Mouse (Mus musculus): Measurements from ENCODE around the gene Ifi35. TPM values are rescaled to one million over a fixed set of nuclear protein-coding genes. Genes with fewer than 3 reads are reported as not detected.

Ifi35 gene
- polyA plus RNA-seq, 1 experiment from 2014 or later: 23.0 TPM

GRCm38 (mm10) chr11:101450394-101450793 is 2.2 kb downstream of the Ifi35 start:
- H3K27me3 ChIP-seq (ENCODE audit: control insufficient read depth, insufficient read depth, low read length): no peaks in the 10 kb centered on the region
- peaks cover 4% of the 10 kb centered on the region; the same call in 1 of the 2 replicates for H3K36me3 ChIP-seq (ENCODE audit: control insufficient read depth, insufficient read depth, low read length)
- H3K4me1 ChIP-seq (ENCODE audit: control insufficient read depth, insufficient read depth, low read length): peaks cover 2% of the 10 kb centered on the region; the same call in 1 of the 2 replicates
- no peak overlapping the region for H3K27ac ChIP-seq (ENCODE audit: low read length)
- H3K9ac ChIP-seq (replicated peaks; ENCODE audit: low read depth, low read length): no peak overlapping the region
- no peaks in the 10 kb centered on the region for H3K9me3 ChIP-seq (ENCODE audit: control insufficient read depth, low read depth, low read length)
- H3K4me2 ChIP-seq (replicated peaks; ENCODE audit: low read depth, low read length): no peak overlapping the region
- WGBS: 84% methylated on average over 3 of the region's 3 CpGs
- H3K4me3 ChIP-seq (ENCODE audit: low read depth, low read length): no peak overlapping the region
- no peak for ATAC-seq (ENCODE audit: insufficient number of reproducible peaks, insufficient read depth, low FRiP score, low read depth)

- peaks cover 2% of the 10 kb centered on the region; the same call in 1 of the 2 replicates for H3K4me1 ChIP-seq (ENCODE audit: control insufficient read depth, insufficient read depth, low read length)
- no peak overlapping the region for H3K4me3 ChIP-seq (ENCODE audit: low read depth, low read length)
- H3K9me3 ChIP-seq (ENCODE audit: control insufficient read depth, low read depth, low read length): no peaks in the 10 kb centered on the region
- H3K36me3 ChIP-seq (ENCODE audit: control insufficient read depth, insufficient read depth, low read length): no peaks in the 10 kb centered on the region
- no peak overlapping the region for H3K9ac ChIP-seq (replicated peaks; ENCODE audit: low read depth, low read length)
- H3K27me3 ChIP-seq (ENCODE audit: control insufficient read depth, insufficient read depth, low read length): no peaks in the 10 kb centered on the region
- no peak overlapping the region for H3K27ac ChIP-seq (ENCODE audit: low read length)
- ATAC-seq (ENCODE audit: insufficient number of reproducible peaks, insufficient read depth, low FRiP score, low read depth): no peak
- no peak overlapping the region for H3K4me2 ChIP-seq (replicated peaks; ENCODE audit: low read depth, low read length)
- WGBS: 91% methylated on average over 10 of the region's 10 CpGs
Measured at GRCm38 (mm10) chr11:101451536-101451935, 3.3 kb downstream of the Ifi35 start.

GRCm38 (mm10) chr11:101452093-101452774 is 4.0 kb downstream of the Ifi35 start:
- no peak overlapping the region for H3K4me2 ChIP-seq (replicated peaks; ENCODE audit: low read depth, low read length)
- WGBS: 67% methylated on average over 10 of the region's 10 CpGs
- H3K4me3 ChIP-seq (ENCODE audit: low read depth, low read length): no peak overlapping the region
- peaks cover 2% of the 10 kb centered on the region; the same call in 1 of the 2 replicates for H3K4me1 ChIP-seq (ENCODE audit: control insufficient read depth, insufficient read depth, low read length)
- H3K27me3 ChIP-seq (ENCODE audit: control insufficient read depth, insufficient read depth, low read length): no peaks in the 10 kb centered on the region
- no peak overlapping the region for H3K27ac ChIP-seq (ENCODE audit: low read length)
- H3K36me3 ChIP-seq (ENCODE audit: control insufficient read depth, insufficient read depth, low read length): no peaks in the 10 kb centered on the region; the same call in 1 of the 2 replicates
- no peak for ATAC-seq (ENCODE audit: insufficient number of reproducible peaks, insufficient read depth, low FRiP score, low read depth)
- H3K9ac ChIP-seq (replicated peaks; ENCODE audit: low read depth, low read length): no peak overlapping the region
- H3K9me3 ChIP-seq (ENCODE audit: control insufficient read depth, low read depth, low read length): no peaks in the 10 kb centered on the region

GRCm38 (mm10) chr11:101454702-101455101 is 6.5 kb downstream of the Ifi35 start:
- no peaks in the 10 kb centered on the region for H3K9me3 ChIP-seq (ENCODE audit: control insufficient read depth, low read depth, low read length)
- peaks cover 12% of the 10 kb centered on the region for H3K4me1 ChIP-seq (ENCODE audit: control insufficient read depth, insufficient read depth, low read length)
- no peak overlapping the region for H3K27ac ChIP-seq (ENCODE audit: low read length)
- peaks cover 4% of the 10 kb centered on the region; the same call in 1 of the 2 replicates for H3K36me3 ChIP-seq (ENCODE audit: control insufficient read depth, insufficient read depth, low read length)
- H3K4me2 ChIP-seq (replicated peaks; ENCODE audit: low read depth, low read length): no peak overlapping the region
- ATAC-seq (ENCODE audit: insufficient number of reproducible peaks, insufficient read depth, low FRiP score, low read depth): no peak
- H3K4me3 ChIP-seq (ENCODE audit: low read depth, low read length): no peak overlapping the region
- H3K9ac ChIP-seq (replicated peaks; ENCODE audit: low read depth, low read length): no peak overlapping the region
- H3K27me3 ChIP-seq (ENCODE audit: control insufficient read depth, insufficient read depth, low read length): no peaks in the 10 kb centered on the region
- WGBS: 73% methylated on average over 6 of the region's 6 CpGs

- no peaks in the 10 kb centered on the region for H3K27me3 ChIP-seq (ENCODE audit: control insufficient read depth, insufficient read depth, low read length)
- H3K36me3 ChIP-seq (ENCODE audit: control insufficient read depth, insufficient read depth, low read length): peaks cover 12% of the 10 kb centered on the region
- no peaks in the 10 kb centered on the region for H3K9me3 ChIP-seq (ENCODE audit: control insufficient read depth, low read depth, low read length)
- ATAC-seq (ENCODE audit: insufficient number of reproducible peaks, insufficient read depth, low FRiP score, low read depth): no peak
- H3K4me1 ChIP-seq (ENCODE audit: control insufficient read depth, insufficient read depth, low read length): peaks cover 16% of the 10 kb centered on the region
- H3K9ac ChIP-seq (replicated peaks; ENCODE audit: low read depth, low read length): no peak overlapping the region
- H3K4me3 ChIP-seq (ENCODE audit: low read depth, low read length): no peak overlapping the region
- H3K4me2 ChIP-seq (replicated peaks; ENCODE audit: low read depth, low read length): no peak overlapping the region
- H3K27ac ChIP-seq (ENCODE audit: low read length): no peak overlapping the region
- WGBS: 76% methylated on average over 7 of the region's 7 CpGs
Measured at GRCm38 (mm10) chr11:101455627-101456026, 7.4 kb downstream of the Ifi35 start.

- Histone ChIP-seq H3K9ac (replicated peaks; ENCODE audit: low read depth, low read length) (no peak overlapping the region), H3K4me3 (ENCODE audit: low read depth, low read length) (no peak overlapping the region), H3K27ac (ENCODE audit: low read length) (no peak overlapping the region), H3K4me1 (ENCODE audit: control insufficient read depth, insufficient read depth, low read length) (peaks cover 21% of the 10 kb centered on the region), H3K4me2 (replicated peaks; ENCODE audit: low read depth, low read length) (no peak overlapping the region), H3K27me3 (ENCODE audit: control insufficient read depth, insufficient read depth, low read length) (no peaks in the 10 kb centered on the region), H3K36me3 (ENCODE audit: control insufficient read depth, insufficient read depth, low read length) (peaks cover 17% of the 10 kb centered on the region), H3K9me3 (ENCODE audit: control insufficient read depth, low read depth, low read length) (no peaks in the 10 kb centered on the region)
- ATAC-seq (ENCODE audit: insufficient number of reproducible peaks, insufficient read depth, low FRiP score, low read depth): no peak
- 87% methylated on average over 9 of the region's 9 CpGs for WGBS
Measured at GRCm38 (mm10) chr11:101457631-101458030, 9.4 kb downstream of the Ifi35 start.

- Histone ChIP-seq H3K4me3 (ENCODE audit: low read depth, low read length) (no peak overlapping the region), H3K36me3 (ENCODE audit: control insufficient read depth, insufficient read depth, low read length) (peaks cover 17% of the 10 kb centered on the region), H3K27me3 (ENCODE audit: control insufficient read depth, insufficient read depth, low read length) (no peaks in the 10 kb centered on the region), H3K4me1 (ENCODE audit: control insufficient read depth, insufficient read depth, low read length) (peaks cover 21% of the 10 kb centered on the region), H3K9ac (replicated peaks; ENCODE audit: low read depth, low read length) (no peak overlapping the region), H3K4me2 (replicated peaks; ENCODE audit: low read depth, low read length) (no peak overlapping the region), H3K27ac (ENCODE audit: low read length) (no peak overlapping the region), H3K9me3 (ENCODE audit: control insufficient read depth, low read depth, low read length) (no peaks in the 10 kb centered on the region)
- 78% methylated on average over 12 of the region's 12 CpGs for WGBS
- no peak for ATAC-seq (ENCODE audit: insufficient number of reproducible peaks, insufficient read depth, low FRiP score, low read depth)
Measured at GRCm38 (mm10) chr11:101458217-101458616, 10.0 kb downstream of the Ifi35 start.

GRCm38 (mm10) chr11:101459716-101460115 is 11.5 kb downstream of the Ifi35 start:
- H3K4me3 ChIP-seq (ENCODE audit: low read depth, low read length): no peak overlapping the region
- no peak overlapping the region for H3K9ac ChIP-seq (replicated peaks; ENCODE audit: low read depth, low read length)
- H3K4me1 ChIP-seq (ENCODE audit: control insufficient read depth, insufficient read depth, low read length): peaks cover 33% of the 10 kb centered on the region
- H3K36me3 ChIP-seq (ENCODE audit: control insufficient read depth, insufficient read depth, low read length): peaks cover 17% of the 10 kb centered on the region
- no peak overlapping the region for H3K4me2 ChIP-seq (replicated peaks; ENCODE audit: low read depth, low read length)
- no peaks in the 10 kb centered on the region for H3K9me3 ChIP-seq (ENCODE audit: control insufficient read depth, low read depth, low read length)
- 38% methylated on average over 6 of the region's 6 CpGs for WGBS
- ATAC-seq (ENCODE audit: insufficient number of reproducible peaks, insufficient read depth, low FRiP score, low read depth): no peak
- no peaks in the 10 kb centered on the region for H3K27me3 ChIP-seq (ENCODE audit: control insufficient read depth, insufficient read depth, low read length)
- H3K27ac ChIP-seq (ENCODE audit: low read length): no peak overlapping the region

GRCm38 (mm10) chr11:101460321-101460720 is 12.1 kb downstream of the Ifi35 start:
- no peak overlapping the region for H3K4me2 ChIP-seq (replicated peaks; ENCODE audit: low read depth, low read length)
- H3K4me1 ChIP-seq (ENCODE audit: control insufficient read depth, insufficient read depth, low read length): peaks cover 34% of the 10 kb centered on the region
- H3K4me3 ChIP-seq (ENCODE audit: low read depth, low read length): no peak overlapping the region
- H3K9me3 ChIP-seq (ENCODE audit: control insufficient read depth, low read depth, low read length): no peaks in the 10 kb centered on the region
- peaks cover 17% of the 10 kb centered on the region for H3K36me3 ChIP-seq (ENCODE audit: control insufficient read depth, insufficient read depth, low read length)
- H3K9ac ChIP-seq (replicated peaks; ENCODE audit: low read depth, low read length): no peak overlapping the region
- no peak for ATAC-seq (ENCODE audit: insufficient number of reproducible peaks, insufficient read depth, low FRiP score, low read depth)
- H3K27ac ChIP-seq (ENCODE audit: low read length): no peak overlapping the region
- no peaks in the 10 kb centered on the region for H3K27me3 ChIP-seq (ENCODE audit: control insufficient read depth, insufficient read depth, low read length)
- 79% methylated on average over 15 of the region's 15 CpGs for WGBS
